Mouse (Mus musculus) layer of hippocampus, adult 2 months (tissue): Measurements from ENCODE around the gene Ryk. TPM values are rescaled to one million over a fixed set of nuclear protein-coding genes. Genes with fewer than 3 reads are reported as not detected.
A peak's percentile ranks its signal among the peaks of the same experiment; 100 is the strongest.

Source experiments
- DNase-seq, 2 experiments: peaks; one replicate each; pipeline ENCODE4 v3.0.0; 2022; ENCODE audit warnings: low spot score in 2 of 2
- H3K27ac ChIP-seq: fragments of 200-600 bp; 2 replicates; pipeline ENCODE4 v1.8.1; 2022
- H3K4me3 ChIP-seq: fragments of 200-600 bp; 2 replicates; pipeline ENCODE4 v1.8.1; 2022; ENCODE audit warnings: mild to moderate bottlenecking
- CTCF ChIP-seq: fragments of 200-600 bp; conservative IDR thresholded peaks from 2 replicates; pipeline ENCODE4 v1.8.1; 2022; ENCODE audit warnings: antibody characterized with exemption, mild to moderate bottlenecking, moderate library complexity
- total RNA-seq, 2 experiments: library from RNA; stranded (reverse); gene quantifications; 2 replicates each; pipeline ENCODE4 v1.2.3; 2021

Gene Ryk
- total RNA-seq, 2 experiments from 2014 or later, result 44.5 to 46.3 TPM

DNA sequence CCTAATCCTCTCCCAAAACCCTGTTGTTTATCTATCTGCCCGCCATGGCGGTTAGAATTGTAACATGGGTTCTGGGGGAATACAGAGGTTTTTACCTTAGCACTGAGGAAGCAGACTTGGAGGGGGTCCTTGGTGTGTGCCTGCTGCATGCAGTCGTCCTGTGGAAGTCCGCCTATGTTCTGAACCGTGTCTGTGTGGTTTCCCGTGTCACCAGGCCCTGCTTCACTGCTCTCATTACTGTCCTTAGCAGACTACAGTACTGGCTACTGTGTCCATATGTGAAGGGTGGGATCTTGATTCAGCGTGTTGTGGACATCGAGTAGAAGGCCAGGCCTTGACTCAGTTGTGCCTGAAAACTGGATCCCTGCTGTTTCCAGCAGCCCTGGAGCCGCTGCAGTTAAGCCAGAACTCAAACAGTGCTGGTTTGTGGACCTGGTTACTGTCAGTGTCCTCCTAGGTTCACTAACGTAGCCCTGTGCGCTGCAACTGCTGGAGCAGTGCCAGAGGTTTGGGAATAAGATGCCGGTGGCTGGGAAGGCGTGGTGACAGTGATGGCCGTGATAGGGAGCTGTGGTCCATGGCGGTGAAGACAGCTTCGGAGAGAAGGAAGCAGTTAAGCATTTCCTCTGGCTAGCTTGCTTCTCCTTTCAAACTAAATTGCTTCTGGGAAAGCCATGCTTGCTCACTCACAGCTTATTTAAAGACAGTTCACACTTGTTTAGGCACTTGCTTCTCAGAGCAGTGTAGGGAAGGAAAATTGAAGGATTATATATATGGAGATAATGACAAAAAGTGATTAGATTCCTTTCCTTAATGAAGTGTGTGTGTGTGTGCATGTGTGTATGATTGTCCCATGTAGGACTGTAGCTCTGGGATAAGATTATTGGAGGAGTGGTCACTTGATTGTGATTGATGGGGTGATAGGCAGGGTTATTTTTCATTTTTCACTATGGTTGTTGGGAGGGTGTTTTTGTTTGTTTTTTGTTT lies 6.4 kb downstream of the Ryk start:
- TF ChIP-seq CTCF, result no peak
- Histone ChIP-seq H3K4me3 (no peak overlapping the region), H3K27ac (peak overlapping the region; percentile 72)
- DNase-seq, result peak in 1 of 2 experiments; percentile 6

DNA sequence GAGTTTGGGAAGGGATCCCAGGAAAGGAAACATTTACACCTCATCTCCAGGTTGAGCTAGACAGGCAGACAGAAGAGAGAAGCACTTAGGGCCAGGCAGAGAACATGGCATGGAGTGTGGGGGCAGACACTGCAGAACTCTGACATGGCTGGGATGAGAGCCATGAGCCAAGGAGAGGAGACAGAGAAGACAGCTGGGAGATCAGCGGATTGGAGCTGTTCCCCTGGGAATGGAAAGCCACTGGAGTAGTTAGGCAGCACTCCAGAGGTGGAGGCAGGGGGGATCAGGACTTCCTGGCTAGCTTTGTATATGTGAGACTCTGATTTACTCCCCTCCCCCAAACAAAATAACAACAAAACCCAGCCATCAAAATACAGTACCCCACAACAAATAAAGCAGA lies 7.1 kb downstream of the Ryk start:
- peak overlapping the region; percentile 72 for H3K27ac ChIP-seq
- H3K4me3 ChIP-seq, result no peak overlapping the region
- peak in 1 of 2 experiments; percentile 8 for DNase-seq
- no peak for TF ChIP-seq CTCF

- no peak for DNase-seq
- H3K4me3 ChIP-seq, result no peak overlapping the region
- H3K27ac ChIP-seq, result peak overlapping the region; percentile 72
- TF ChIP-seq CTCF, result no peak
Measured at GRCm38 (mm10) chr9:102842498-102842897, 7.8 kb downstream of the Ryk start.

DNA sequence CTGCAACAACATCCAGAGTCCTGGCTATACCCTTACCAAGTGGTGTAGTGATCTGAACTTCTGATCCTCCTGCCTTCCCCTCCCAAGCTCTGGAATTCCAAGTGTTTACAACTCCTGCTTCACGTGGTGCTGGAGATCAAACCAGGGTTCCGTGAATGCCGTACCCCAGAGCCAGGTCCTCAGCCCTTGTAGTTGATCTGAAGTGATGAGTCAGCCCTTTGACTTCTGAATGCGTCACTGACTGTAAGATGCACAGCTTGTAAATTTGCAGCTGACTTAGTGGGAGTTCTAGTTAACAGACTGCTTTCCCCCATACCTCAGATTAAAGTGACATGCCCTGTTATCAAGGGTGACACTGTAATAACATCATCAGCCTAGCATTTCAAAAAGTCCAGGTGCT lies 8.9 kb downstream of the Ryk start:
- no peak for DNase-seq
- no peak for TF ChIP-seq CTCF
- no peak overlapping the region for H3K4me3 ChIP-seq
- peak overlapping the region; percentile 72; the same call in 1 of the 2 replicates for H3K27ac ChIP-seq

GRCm38 (mm10) chr9:102845851-102846250 lies 11.1 kb downstream of the Ryk start:
- Histone ChIP-seq H3K4me3 (no peak overlapping the region), H3K27ac (peak overlapping the region; percentile 80)
- TF ChIP-seq CTCF, result no peak
- peak in 1 of 2 experiments; percentile 10 for DNase-seq

DNA sequence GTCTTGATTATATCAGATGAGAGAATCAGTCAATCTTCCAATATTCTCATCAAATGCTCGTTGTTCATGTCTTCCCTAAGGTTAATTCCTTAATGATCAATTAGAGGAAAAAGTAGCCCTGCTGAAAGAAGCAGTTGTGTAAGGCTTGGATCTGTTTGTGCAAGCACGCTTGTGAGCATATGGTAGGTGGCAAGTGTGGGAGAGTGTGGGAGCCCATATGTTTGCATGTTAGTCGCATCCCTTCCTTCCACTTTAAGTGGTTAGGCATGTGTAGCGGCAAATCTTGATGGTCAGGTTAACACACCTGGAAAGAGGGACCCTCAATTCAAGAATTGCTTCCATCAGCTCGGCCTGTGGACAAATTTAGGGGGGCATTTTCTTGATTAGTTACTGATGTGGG lies 11.6 kb downstream of the Ryk start:
- peak in 1 of 2 experiments; percentile 11 for DNase-seq
- TF ChIP-seq CTCF, result no peak
- Histone ChIP-seq H3K4me3 (no peak overlapping the region), H3K27ac (peak overlapping the region; percentile 80)

- TF ChIP-seq CTCF, result no peak
- Histone ChIP-seq H3K4me3 (no peak overlapping the region), H3K27ac (no peak overlapping the region)
Measured at GRCm38 (mm10) chr9:102852076-102853022, 17.6 kb downstream of the Ryk start.

GRCm38 (mm10) chr9:102857856-102858255 lies 23.1 kb downstream of the Ryk start:
- DNase-seq, result no peak
- no peak for TF ChIP-seq CTCF
- Histone ChIP-seq H3K27ac (no peak overlapping the region), H3K4me3 (no peak overlapping the region)

More at GRCm38 (mm10) chr9:102852076-102853022, 17.6 kb downstream of the Ryk start:
- no peak for DNase-seq

GRCm38 (mm10) chr9:102858283-102858682 lies 23.6 kb downstream of the Ryk start:
- no peak for DNase-seq
- Histone ChIP-seq H3K4me3 (no peak overlapping the region), H3K27ac (no peak overlapping the region)
- no peak for TF ChIP-seq CTCF

DNA sequence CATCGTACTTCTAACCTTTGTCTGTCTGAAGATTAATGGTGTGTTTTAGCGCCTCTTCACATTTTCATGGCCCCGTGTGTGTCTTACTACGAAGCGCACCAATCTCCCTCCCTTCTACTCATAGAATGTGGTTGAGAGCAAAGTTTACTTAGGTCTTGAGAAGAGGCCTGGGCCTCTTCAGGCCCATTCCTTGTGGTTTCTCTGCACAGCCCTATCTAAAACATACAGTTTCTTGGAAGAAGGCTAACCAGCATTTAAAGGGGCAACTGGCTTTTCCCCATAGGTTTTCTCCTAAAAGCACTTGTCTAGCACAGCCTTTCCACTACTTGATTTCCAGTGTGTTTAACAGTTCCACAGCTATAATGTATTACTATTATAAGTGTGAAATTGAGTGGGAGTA lies 24.7 kb downstream of the Ryk start:
- H3K4me3 ChIP-seq, result no peak overlapping the region
- no peak for DNase-seq
- H3K27ac ChIP-seq, result no peak overlapping the region
- no peak for TF ChIP-seq CTCF

DNA sequence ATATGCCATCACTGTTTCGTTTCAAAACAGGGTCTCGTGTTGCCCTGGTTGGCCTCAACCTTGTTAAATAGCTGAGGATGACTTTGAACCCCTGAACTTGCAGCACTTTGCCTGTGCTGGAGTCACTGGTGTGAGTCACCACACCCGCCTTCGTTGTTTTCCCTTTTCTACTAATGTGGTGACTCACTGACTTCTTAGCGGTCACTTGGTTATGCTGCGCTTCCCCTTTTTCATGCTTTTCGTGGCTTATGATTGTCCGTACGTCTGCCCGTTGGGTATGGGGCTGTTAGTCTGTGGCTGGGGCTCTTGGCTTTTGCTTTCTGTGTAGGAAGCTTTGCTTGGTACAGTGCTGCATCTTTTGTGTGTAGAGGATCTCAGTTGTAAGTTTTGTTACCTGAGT lies 25.2 kb downstream of the Ryk start:
- H3K27ac ChIP-seq, result no peak overlapping the region

DNA sequence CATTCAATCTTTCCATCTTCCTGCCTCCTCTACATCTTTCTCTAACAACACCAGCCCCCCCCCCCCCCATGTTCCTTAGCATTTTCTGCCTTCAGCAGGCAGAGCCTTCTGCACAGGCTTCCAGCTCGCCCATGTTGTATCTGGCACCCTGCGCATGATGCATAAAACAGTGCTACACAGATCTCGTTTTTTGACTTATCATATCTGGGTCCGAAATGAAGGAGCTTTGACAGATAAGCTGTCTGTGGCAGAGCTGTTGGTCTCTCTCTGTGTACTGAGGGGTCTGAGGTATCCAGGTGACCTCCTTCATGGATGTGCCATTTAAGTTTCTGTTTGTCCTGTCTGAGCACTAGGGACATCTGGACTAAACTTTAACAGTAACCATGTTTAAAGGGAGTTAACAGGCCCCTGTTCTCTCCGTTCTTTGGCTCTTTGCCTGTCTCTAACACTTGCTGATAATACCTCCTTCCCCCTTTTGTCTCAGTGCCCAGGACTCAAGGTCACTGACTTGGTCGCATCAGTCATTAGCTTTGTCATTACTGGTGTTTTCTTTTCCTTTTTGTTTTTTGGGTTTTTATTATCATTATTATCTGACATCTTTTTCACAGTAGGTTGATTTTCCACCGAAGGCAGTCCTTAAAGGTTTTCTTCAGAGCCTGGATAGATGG lies 26.2 kb downstream of the Ryk start:
- no peak overlapping the region for H3K27ac ChIP-seq
- no peak for TF ChIP-seq CTCF
- DNase-seq, result no peak
- no peak overlapping the region for H3K4me3 ChIP-seq

More for the DNA sequence above, 25.2 kb downstream of the Ryk start:
- DNase-seq, result no peak
- no peak for TF ChIP-seq CTCF
- no peak overlapping the region for H3K4me3 ChIP-seq
